Mouse (Mus musculus): ENCODE data around the gene Arsg.

DNA sequence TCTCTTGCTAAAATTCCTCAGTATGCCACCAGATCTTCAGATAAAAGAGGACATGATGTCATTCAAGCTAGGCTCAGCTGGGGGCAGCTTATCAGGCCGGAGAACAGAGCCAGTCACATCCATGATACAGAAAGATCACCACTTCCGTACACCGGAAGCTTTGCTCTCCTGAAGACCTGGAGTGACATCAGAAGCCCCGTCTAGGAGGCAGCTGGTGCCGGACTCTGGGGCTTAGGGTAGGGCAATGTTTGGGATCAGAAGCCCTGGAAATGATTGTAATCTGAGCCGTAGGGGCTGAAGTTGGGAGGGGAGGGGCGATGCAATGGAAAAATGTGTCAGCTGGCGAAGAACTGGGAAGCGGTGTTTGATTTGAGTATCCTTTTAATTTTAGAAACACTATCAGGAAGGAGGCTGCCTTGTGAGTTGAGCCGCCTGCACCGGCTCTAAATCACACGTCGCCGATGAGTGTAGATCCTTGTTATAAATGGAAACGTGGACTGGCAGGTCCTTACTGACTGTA is 149.4 kb downstream of the Arsg start:
- TF ChIP-seq POLR2A (IDR thresholded peaks at IDR 0.05; ENCODE audit: borderline replicate concordance, extremely low read depth, low read depth, low read length), result no peak
- TF ChIP-seq CTCF (IDR thresholded peaks at IDR 0.05; ENCODE audit: insufficient read depth, low read length), result no peak
